Mouse (Mus musculus) urinary bladder, postnatal 4 days (tissue): ENCODE results near the gene Cox4i2.
A peak's percentile ranks its signal among the peaks of the same experiment; 100 is the strongest.

ENCODE experiments used
- DNase-seq, 2 experiments: peaks; one replicate each; pipeline ENCODE4 v3.0.0; 2021 to 2022; ENCODE audit warnings: low spot score in 2 of 2

Gene Cox4i2

GRCm38 (mm10) chr2:152734984-152735383 is 19.0 kb upstream of the Cox4i2 start:
- peak; percentile 95 to 98 for DNase-seq

GRCm38 (mm10) chr2:152736090-152736601 is 17.8 kb upstream of the Cox4i2 start, which contains the start of gene Id1:
TSS of gene Id1 (plus strand) at chr2:152736251.
- DNase-seq, result peak; percentile 86 to 90

DNA sequence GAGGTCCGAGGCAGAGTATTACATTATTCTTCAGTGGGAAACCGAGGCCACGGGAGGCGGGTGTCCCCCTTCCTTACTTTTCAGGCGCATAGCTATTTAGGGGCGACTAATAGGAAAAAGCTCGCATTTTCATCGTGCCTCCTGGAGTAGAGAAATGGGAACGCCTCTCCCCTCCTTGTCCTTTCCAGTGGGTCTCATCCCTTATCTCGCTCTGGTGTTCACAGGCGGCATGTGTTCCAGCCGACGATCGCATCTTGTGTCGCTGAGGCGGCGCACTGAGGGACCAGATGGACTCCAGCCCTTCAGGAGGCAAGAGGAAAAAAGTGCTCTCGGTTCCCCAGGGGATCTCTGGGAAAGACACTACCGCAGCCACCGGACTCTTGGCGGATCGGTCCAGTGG is 17.2 kb upstream of the Cox4i2 start:
- no peak for DNase-seq

DNA sequence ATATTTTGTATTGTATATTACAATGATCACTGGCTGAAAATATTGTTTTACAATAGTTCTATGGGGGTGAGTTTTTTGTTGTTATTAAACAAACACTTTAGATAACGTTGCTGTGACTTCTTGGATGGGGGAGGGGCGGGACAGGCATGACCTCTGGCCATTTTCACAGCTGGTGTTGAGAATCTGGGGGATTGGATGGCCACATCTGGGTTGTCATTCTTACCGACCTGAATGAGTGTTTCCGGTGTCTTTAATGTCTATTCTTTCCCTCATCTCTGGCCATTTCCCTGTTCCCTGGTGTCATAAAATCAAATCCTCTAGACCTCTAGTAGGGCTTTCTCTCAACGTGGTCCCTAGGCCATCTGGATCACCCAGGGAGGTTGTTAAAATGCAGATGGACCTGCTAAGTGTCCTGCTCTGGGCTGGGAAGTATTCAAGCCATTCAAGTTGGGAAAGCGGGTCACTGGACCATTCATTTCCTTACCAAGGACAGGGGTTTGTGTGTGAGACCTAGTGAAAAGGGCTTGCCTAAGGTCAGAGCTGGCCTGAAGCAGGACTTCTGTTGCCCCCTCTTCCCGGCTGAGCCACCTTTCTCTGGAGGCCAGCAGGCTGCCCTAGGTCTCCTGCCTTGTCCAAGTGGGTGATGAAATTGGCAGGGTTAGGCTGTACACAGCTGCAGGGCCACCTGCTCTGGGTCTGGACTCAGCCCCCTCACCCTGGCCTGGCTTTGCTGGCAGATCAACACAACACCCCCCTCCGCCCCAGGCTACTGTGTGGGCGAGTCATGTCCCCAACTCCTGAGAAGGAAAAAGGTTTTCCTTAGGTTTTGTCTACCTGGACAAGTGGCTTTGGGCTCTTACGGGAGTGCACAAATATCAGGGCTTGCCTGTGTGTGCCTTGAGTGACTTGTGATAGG is 16.4 kb upstream of the Cox4i2 start:
- DNase-seq, result no peak

DNA sequence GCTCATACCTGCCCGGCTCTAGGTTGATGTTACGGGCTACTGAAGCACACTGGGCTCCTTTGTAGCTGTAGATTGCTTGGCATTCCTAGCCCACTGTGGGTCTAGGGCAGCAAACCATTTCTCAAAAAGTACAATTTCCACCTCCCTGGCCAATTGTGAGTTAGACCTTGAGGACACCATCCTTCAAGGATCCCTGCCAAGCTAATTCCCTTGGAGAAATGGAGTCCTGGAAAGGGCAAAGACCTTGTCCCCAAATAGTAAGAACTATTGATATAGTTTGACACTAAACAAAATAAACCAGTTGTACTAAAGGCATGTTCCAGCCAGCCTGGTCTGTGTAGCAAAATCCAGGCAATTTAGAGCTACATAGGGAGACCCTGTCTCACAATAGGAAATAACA is 15.6 kb upstream of the Cox4i2 start:
- DNase-seq, result no peak

DNA sequence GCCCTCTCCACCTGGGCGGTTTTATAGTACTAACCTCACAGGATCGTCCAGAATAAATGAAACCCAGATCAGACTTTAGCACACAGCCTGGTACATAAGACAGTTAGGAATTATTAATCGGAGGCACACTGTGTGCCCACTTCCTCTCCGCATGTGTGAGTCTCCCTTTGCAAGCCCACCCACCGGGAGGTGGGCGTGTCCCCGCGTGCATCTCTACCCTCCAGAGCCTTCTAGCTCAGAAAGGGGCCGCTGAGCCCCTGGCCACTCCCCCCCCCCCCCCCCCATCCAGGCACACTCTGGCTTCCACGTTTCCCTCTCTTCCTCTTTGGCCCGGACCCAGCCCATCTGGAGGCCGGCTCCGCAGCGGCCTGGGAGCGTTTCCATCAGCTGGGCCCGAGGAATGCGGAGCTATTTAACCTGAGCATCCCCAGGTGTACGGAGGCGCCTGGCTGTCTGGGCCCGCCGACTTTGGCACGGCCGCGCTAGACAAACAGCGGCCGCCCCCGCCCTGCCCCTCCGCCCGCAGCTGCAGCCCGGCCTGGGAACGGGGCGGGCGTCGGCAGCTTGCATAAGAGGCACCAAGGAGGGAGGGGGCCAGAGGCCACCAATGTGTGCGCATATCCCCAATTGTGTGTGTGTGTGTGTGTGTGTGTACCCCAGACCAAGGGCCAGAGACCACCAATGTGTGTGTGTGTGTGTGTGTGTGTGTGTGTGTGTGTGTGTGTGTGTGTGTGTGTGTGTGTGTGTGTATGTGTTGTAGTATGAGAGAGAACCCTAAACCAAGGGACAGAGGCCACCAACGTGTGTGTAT is 14.7 kb upstream of the Cox4i2 start:
- peak; percentile 87 for DNase-seq

DNA sequence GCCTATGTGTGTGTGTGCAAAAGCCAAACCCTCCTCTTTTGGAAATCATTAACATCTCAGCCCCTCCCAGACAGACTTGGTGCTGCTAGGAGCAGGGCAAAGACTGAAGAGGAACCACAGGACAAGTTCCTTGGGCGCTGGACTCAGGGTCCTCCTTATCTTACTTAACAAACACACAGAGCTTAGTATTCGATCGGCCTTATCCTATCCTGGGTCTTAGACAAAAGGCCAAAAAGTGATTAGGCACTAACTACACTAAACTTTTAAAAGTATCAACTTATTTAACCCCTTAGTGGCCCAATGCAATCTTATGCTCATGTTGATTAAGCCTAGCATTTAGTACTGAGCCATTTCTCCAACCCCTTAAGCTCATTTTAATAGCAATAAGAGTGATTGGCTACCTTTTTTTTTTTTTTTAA is 14.1 kb upstream of the Cox4i2 start:
- DNase-seq, result no peak

- no peak for DNase-seq
Measured at GRCm38 (mm10) chr2:152740490-152740889, 13.5 kb upstream of the Cox4i2 start.

GRCm38 (mm10) chr2:152741153-152742041 is 12.6 kb upstream of the Cox4i2 start:
- peak; percentile 70 to 80 for DNase-seq

- peak; percentile 80 to 89 for DNase-seq
Measured at GRCm38 (mm10) chr2:152742435-152742834, 11.5 kb upstream of the Cox4i2 start.

GRCm38 (mm10) chr2:152756474-152757393 is 2.8 kb downstream of the Cox4i2 start:
- no peak for DNase-seq

- no peak for DNase-seq
Measured at GRCm38 (mm10) chr2:152757478-152757877, 3.5 kb downstream of the Cox4i2 start.

- DNase-seq, result no peak
Measured at GRCm38 (mm10) chr2:152758351-152758750, 4.4 kb downstream of the Cox4i2 start.

GRCm38 (mm10) chr2:152763310-152763709 is 9.3 kb downstream of the Cox4i2 start:
- DNase-seq, result no peak

DNA sequence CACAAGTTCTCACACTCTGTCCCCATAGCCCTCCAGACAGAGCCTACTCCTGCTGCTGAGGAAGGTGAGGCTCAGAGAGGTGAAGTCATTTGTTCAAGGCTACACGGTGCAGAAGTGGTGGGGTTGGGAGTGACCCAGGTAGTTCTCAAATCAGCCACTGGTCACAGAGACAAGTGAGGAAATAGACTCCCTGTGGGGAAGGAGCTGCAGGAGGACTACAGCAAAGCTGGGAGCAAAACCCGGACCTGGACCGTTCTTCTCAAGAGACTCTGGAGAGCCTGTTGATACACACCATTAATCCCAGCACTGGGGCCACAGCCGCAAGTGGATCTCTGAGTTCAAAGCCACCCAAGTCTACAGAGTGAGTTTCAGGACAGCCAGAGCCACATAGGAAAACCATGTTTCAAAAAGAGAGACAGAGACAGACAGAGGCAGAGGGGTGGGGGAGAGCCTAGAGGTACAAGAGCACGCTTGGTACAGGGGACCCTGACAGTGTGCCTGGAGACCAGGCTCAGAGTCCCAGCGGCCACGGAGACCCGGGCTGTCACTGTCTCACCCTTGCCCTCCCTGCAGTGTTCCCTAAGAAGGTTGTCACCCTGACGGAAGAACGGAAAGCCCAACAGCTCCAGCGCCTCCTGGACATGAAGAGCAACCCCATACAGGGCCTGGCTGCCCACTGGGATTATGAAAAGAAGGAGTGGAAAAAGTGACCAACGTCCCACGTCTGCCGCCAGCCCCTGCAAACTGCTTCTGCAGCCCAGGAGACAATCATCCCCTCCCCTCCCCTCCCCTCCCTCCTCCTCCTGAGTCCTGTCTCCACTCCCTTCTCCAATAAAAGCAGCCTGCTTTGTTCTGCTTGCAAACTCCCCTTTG is 10.4 kb downstream of the Cox4i2 start:
- no peak for DNase-seq

- no peak for DNase-seq
Measured at GRCm38 (mm10) chr2:152765045-152765674, 11.2 kb downstream of the Cox4i2 start.

- peak; percentile 88 to 97 for DNase-seq
Measured at GRCm38 (mm10) chr2:152766387-152767123, 12.6 kb downstream of the Cox4i2 start.
